Mouse (Mus musculus): ENCODE data around the gene Art5. TPM values are rescaled to one million over a fixed set of nuclear protein-coding genes. Genes with fewer than 3 reads are reported as not detected.

Gene Art5
- total and polyA plus RNA-seq, 3 experiments, result 0.04 TPM; not detected in 2

GRCm38 (mm10) chr7:102137898-102138297, 28.6 kb upstream of the Art5 start:
- no peaks in the 10 kb centered on the region for H3K79me2 ChIP-seq (ENCODE audit: control insufficient read depth, insufficient read depth, low read length, poor library complexity)
- DNase-seq (ENCODE audit: low read depth, low spot score), result no peak
- peaks cover 2 to 67% of the 10 kb centered on the region in 2 experiments for H3K36me3 ChIP-seq (ENCODE audit: control insufficient read depth in 1 of 2, insufficient read depth in 2 of 2, low read length in 2 of 2)

GRCm38 (mm10) chr7:102137464-102137863, 28.2 kb upstream of the Art5 start:
- no peak overlapping the region for H3K4me3 ChIP-seq (ENCODE audit: control insufficient read depth in 1 of 2, insufficient read depth in 1 of 2, low read depth in 2 of 2, low read length in 2 of 2)
- H3K9ac ChIP-seq (ENCODE audit: control insufficient read depth, low read depth, low read length, poor library complexity, severe bottlenecking), result no peak overlapping the region
- H3K27me3 ChIP-seq (ENCODE audit: control insufficient read depth in 1 of 2, insufficient read depth in 2 of 2, low read length in 2 of 2), result no peaks in the 10 kb centered on the region
- peak; percentile 74 for DNase-seq (ENCODE audit: low read depth, low spot score)
- no peaks in the 10 kb centered on the region; a peak in 1 of 4 replicates for H3K4me1 ChIP-seq (ENCODE audit: control insufficient read depth in 1 of 2, insufficient read depth in 2 of 2, low read length in 2 of 2)
- TF ChIP-seq BHLHE40 (IDR thresholded peaks at IDR 0.05; ENCODE audit: borderline replicate concordance, low read depth, low read length), result no peak
- TF ChIP-seq RCOR1 (IDR thresholded peaks at IDR 0.05; ENCODE audit: low read depth, low read length), result no peak
- TF ChIP-seq POLR2A (IDR thresholded peaks at IDR 0.05; ENCODE audit: control insufficient read depth in 1 of 2, insufficient read depth in 1 of 2, low read depth in 1 of 2, low read length in 2 of 2, poor library complexity in 1 of 2), result no peak; a peak in 1 of 4 replicates
- no peak for TF ChIP-seq MAFK (IDR thresholded peaks at IDR 0.05; ENCODE audit: borderline replicate concordance, low read depth, low read length)
- no peak for TF ChIP-seq MXI1 (IDR thresholded peaks at IDR 0.05; ENCODE audit: low read depth, low read length)
- TF ChIP-seq GATA1 (IDR thresholded peaks at IDR 0.05; ENCODE audit: low read depth, low read length), result no peak
- TF ChIP-seq CHD2 (IDR thresholded peaks at IDR 0.05; ENCODE audit: low read length), result no peak
- TF ChIP-seq ELF1 (IDR thresholded peaks at IDR 0.05; ENCODE audit: low read depth, low read length), result no peak
- TF ChIP-seq USF1 (IDR thresholded peaks at IDR 0.05; ENCODE audit: low read depth, low read length), result no peak
- no peak for TF ChIP-seq HCFC1 (IDR thresholded peaks at IDR 0.05; ENCODE audit: low read depth, low read length)
- TF ChIP-seq MAX (IDR thresholded peaks at IDR 0.05; ENCODE audit: low read length), result no peak
- TF ChIP-seq MYC (IDR thresholded peaks at IDR 0.05; ENCODE audit: low read depth, low read length), result 0 out of 2 replicates have a peak, but pooled peaks have one; percentile 28
- TF ChIP-seq ZNF384 (IDR thresholded peaks at IDR 0.05; ENCODE audit: low read depth, low read length), result peak; percentile 70
- TF ChIP-seq CHD1 (IDR thresholded peaks at IDR 0.05; ENCODE audit: low read depth, low read length), result no peak
- peak; percentile 51 for TF ChIP-seq RAD21 (IDR thresholded peaks at IDR 0.05; ENCODE audit: low read depth, low read length)
- peak; percentile 31 for TF ChIP-seq ZC3H11A (IDR thresholded peaks at IDR 0.05; ENCODE audit: low read depth, low read length)
- TF ChIP-seq ETS1 (IDR thresholded peaks at IDR 0.05; ENCODE audit: low read depth, low read length), result no peak
- no peak for TF ChIP-seq ZKSCAN1 (IDR thresholded peaks at IDR 0.05; ENCODE audit: low read depth, low read length)
- no peak for TF ChIP-seq TAL1 (IDR thresholded peaks at IDR 0.05; ENCODE audit: low read length)
- TF ChIP-seq SIN3A (IDR thresholded peaks at IDR 0.05; ENCODE audit: low read length), result no peak
- TF ChIP-seq POLR2AphosphoS5 (IDR thresholded peaks at IDR 0.05; ENCODE audit: borderline replicate concordance, low read depth, low read length), result no peak
- TF ChIP-seq NELFE (IDR thresholded peaks at IDR 0.05; ENCODE audit: low read depth, low read length), result no peak
- peak; percentile 67 to 72 (median 69) for TF ChIP-seq CTCF (IDR thresholded peaks at IDR 0.05 in 2 of 3, conservative IDR thresholded peaks at IDR 0.05 in 1 of 3; ENCODE audit: control insufficient read depth in 1 of 3, insufficient read depth in 1 of 3, low read depth in 2 of 3, low read length in 3 of 3, poor library complexity in 1 of 3, severe bottlenecking in 1 of 3)
- peak; percentile 54 for TF ChIP-seq SMC3 (IDR thresholded peaks at IDR 0.05; ENCODE audit: low read depth, low read length)
- no peaks in the 10 kb centered on the region for H3K79me2 ChIP-seq (ENCODE audit: control insufficient read depth, insufficient read depth, low read length, poor library complexity)
- H3K9me3 ChIP-seq (replicated peaks; ENCODE audit: insufficient read depth, low read length), result no peaks in the 10 kb centered on the region
- H3K27ac ChIP-seq (ENCODE audit: control insufficient read depth, low read depth, low read length), result no peak overlapping the region
- peaks cover 0 to 67% of the 10 kb centered on the region in 2 experiments; a peak in 2 of 4 replicates for H3K36me3 ChIP-seq (ENCODE audit: control insufficient read depth in 1 of 2, insufficient read depth in 2 of 2, low read length in 2 of 2)

More at GRCm38 (mm10) chr7:102137898-102138297, 28.6 kb upstream of the Art5 start:
- no peak overlapping the region for H3K4me3 ChIP-seq (ENCODE audit: control insufficient read depth in 1 of 2, insufficient read depth in 1 of 2, low read depth in 2 of 2, low read length in 2 of 2)
- no peak overlapping the region for H3K27ac ChIP-seq (ENCODE audit: control insufficient read depth, low read depth, low read length)
- H3K4me1 ChIP-seq (ENCODE audit: control insufficient read depth in 1 of 2, insufficient read depth in 2 of 2, low read length in 2 of 2), result no peaks in the 10 kb centered on the region; a peak in 1 of 4 replicates
- TF ChIP-seq E2F4 (IDR thresholded peaks at IDR 0.05; ENCODE audit: borderline replicate concordance, low read depth, low read length) (no peak), UBTF (IDR thresholded peaks at IDR 0.05; ENCODE audit: borderline replicate concordance, insufficient read depth, low read depth, low read length) (no peak), MAFK (IDR thresholded peaks at IDR 0.05; ENCODE audit: borderline replicate concordance, low read depth, low read length) (peak; percentile 93; the same call in 1 of the 2 replicates)
- H3K9ac ChIP-seq (ENCODE audit: control insufficient read depth, low read depth, low read length, poor library complexity, severe bottlenecking), result no peak overlapping the region
- no peaks in the 10 kb centered on the region for H3K9me3 ChIP-seq (replicated peaks; ENCODE audit: insufficient read depth, low read length)
- no peaks in the 10 kb centered on the region for H3K27me3 ChIP-seq (ENCODE audit: control insufficient read depth in 1 of 2, insufficient read depth in 2 of 2, low read length in 2 of 2)
